Mouse (Mus musculus) heart, adult 2 months (tissue): Measurements from ENCODE around the gene Tenm4. TPM values are rescaled to one million over a fixed set of nuclear protein-coding genes. Genes with fewer than 3 reads are reported as not detected.

Experiments
- DNase-seq, 2 experiments: peaks; one replicate each; pipeline ENCODE4 v3.0.0; 2021
- H3K27ac ChIP-seq: fragments of 200-600 bp; 2 replicates; pipeline ENCODE4 v1.8.1; 2022
- H3K27me3 ChIP-seq: fragments of 200-500 bp; 2 replicates; pipeline ENCODE4 v1.6.1; 2012; ENCODE audit warnings: mild to moderate bottlenecking, low read length, inconsistent platforms, mixed read lengths; ENCODE audit not compliant: control insufficient read depth, insufficient read depth
- H3K36me3 ChIP-seq: fragments of 200-500 bp; 2 replicates; pipeline ENCODE4 v1.6.1; 2012; ENCODE audit warnings: low read length, inconsistent platforms; ENCODE audit not compliant: control insufficient read depth, insufficient read depth
- H3K4me1 ChIP-seq: fragments of 200-500 bp; 2 replicates; pipeline ENCODE4 v1.6.1; 2011; ENCODE audit warnings: low read length; ENCODE audit not compliant: control insufficient read depth, insufficient read depth
- H3K4me3 ChIP-seq: fragments of 200-600 bp; 2 replicates; pipeline ENCODE4 v1.8.1; 2022
- H3K79me2 ChIP-seq: fragments of 200-500 bp; replicated peaks from 2 replicates; pipeline ENCODE4 v1.6.1; 2012; ENCODE audit warnings: mild to moderate bottlenecking, inconsistent platforms, low read length, moderate library complexity, mixed read lengths; ENCODE audit not compliant: control insufficient read depth, insufficient read depth
- H3K9ac ChIP-seq: fragments of 200-500 bp; 2 replicates; pipeline ENCODE4 v1.6.1; 2012; ENCODE audit warnings: low read depth, mild to moderate bottlenecking, control low read depth, inconsistent platforms, low read length, mixed read lengths
- CTCF ChIP-seq: fragments of 200-600 bp; IDR thresholded peaks from 2 replicates; pipeline ENCODE4 v1.8.1; 2022; ENCODE audit warnings: antibody characterized with exemption, mild to moderate bottlenecking, moderate library complexity
- EP300 ChIP-seq: fragments of 200-500 bp; IDR thresholded peaks from 2 replicates; pipeline ENCODE4 v1.6.1; 2011; ENCODE audit warnings: low read depth, low read length, control low read depth; ENCODE audit not compliant: insufficient read depth
- POLR2A ChIP-seq: fragments of 200-500 bp; IDR thresholded peaks from 2 replicates; pipeline ENCODE4 v1.6.1; 2011; ENCODE audit warnings: mild to moderate bottlenecking, low read depth, low read length, control low read depth; ENCODE audit not compliant: insufficient read depth
- WGBS: fragments of 180-500 bp; shearing (Covaris S2); methylation state at CpG from one replicate; pipeline ENCODE4 v1.1.7; 2018; 5-methylcytosine and 5-hydroxymethylcytosine counted together
- intact Hi-C: fragments of 180-260 bp; cut with DNase I; formaldehyde crosslinking; loops from one replicate; pipeline ENCODE4 v1.15.1; 2025
- polyA plus RNA-seq: library from polyadenylated mRNA; depleted of rRNA; stranded (reverse); fragments of >200 nt; gene quantifications from 2 replicates; pipeline ENCODE4 v1.2.3, GENCODE M21; 2012
- total RNA-seq, 2 experiments: library from RNA; stranded (reverse); gene quantifications; 2 replicates each; pipeline ENCODE4 v1.2.3; 2021

Gene Tenm4
- total and polyA plus RNA-seq, 3 experiments = 0.34 to 1.3 (median 0.74) TPM

- DNase-seq = no peak
- Histone ChIP-seq H3K9ac (no peak overlapping the region), H3K27ac (no peak overlapping the region), H3K79me2 (no peaks in the 10 kb centered on the region), H3K36me3 (no peaks in the 10 kb centered on the region), H3K27me3 (no peaks in the 10 kb centered on the region), H3K4me3 (no peak overlapping the region), H3K4me1 (no peaks in the 10 kb centered on the region)
- TF ChIP-seq POLR2A = no peak
- 81% methylated on average over 1 of the region's 1 CpGs for WGBS
- intact Hi-C loops = no loop called here
These were observed 508.7 kb downstream of the Tenm4 start for GRCm38 (mm10) chr7:96679746-96680145.

DNA sequence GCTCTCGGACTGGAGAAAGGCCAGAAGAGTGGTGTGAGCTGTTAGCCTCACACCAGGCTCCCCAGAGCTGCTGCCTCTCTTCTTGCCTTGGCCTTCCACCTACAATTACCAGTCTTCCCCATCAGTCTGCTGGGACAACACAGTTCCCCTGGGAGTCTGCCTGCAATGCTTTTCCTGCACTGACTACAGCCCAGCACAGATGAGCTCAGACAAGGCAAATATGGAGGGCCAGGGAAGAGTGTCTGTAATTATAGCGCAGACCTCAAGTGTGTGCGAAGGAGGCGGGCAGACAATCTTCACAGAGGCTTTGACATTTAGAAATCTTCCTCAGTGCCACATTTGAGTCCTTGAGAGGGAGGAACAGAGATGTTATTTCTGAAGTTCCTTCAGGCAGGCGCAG, 509.4 kb downstream of the Tenm4 start:
- H3K4me1 ChIP-seq = no peaks in the 10 kb centered on the region
- H3K79me2 ChIP-seq = no peaks in the 10 kb centered on the region
- H3K27me3 ChIP-seq = no peaks in the 10 kb centered on the region
- no peaks in the 10 kb centered on the region for H3K36me3 ChIP-seq
- no peak overlapping the region for H3K27ac ChIP-seq
- H3K9ac ChIP-seq = no peak overlapping the region
- 80% methylated on average over 5 of the region's 5 CpGs for WGBS
- intact Hi-C loops = no loop called here
- DNase-seq = peak in 1 of 2 experiments; percentile 8
- H3K4me3 ChIP-seq = no peak overlapping the region
- TF ChIP-seq EP300 (no peak), POLR2A (no peak), CTCF (no peak)

DNA sequence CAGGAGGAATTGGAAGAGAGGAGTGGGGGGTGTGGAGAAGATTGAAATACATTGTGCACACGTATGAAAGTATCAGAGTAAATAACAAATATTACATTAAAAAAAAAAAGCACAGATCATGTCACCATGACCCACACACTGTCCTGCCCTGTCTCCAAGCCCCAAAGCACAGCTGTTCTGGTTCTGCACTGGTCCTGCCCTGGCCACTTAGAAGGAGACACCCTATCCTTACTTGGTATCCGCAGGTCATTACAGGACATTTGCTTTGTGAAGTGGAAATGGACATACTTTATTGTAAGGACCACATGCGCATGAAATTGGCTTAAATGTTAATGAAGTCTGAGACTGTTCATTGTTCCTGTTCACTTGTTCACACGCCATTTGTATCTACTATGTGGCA, 510.8 kb downstream of the Tenm4 start:
- WGBS = 89% methylated on average over 4 of the region's 4 CpGs
- Histone ChIP-seq H3K9ac (no peak overlapping the region), H3K36me3 (no peaks in the 10 kb centered on the region), H3K27ac (no peak overlapping the region), H3K4me1 (no peaks in the 10 kb centered on the region), H3K27me3 (no peaks in the 10 kb centered on the region), H3K4me3 (no peak overlapping the region), H3K79me2 (no peaks in the 10 kb centered on the region)
- TF ChIP-seq EP300 (no peak), POLR2A (no peak), CTCF (no peak)
- intact Hi-C loops = no loop called here
- DNase-seq = no peak

- Histone ChIP-seq H3K79me2 (no peaks in the 10 kb centered on the region), H3K36me3 (no peaks in the 10 kb centered on the region), H3K4me1 (no peaks in the 10 kb centered on the region), H3K27me3 (no peaks in the 10 kb centered on the region), H3K9ac (no peak overlapping the region), H3K27ac (no peak overlapping the region), H3K4me3 (no peak overlapping the region)
- intact Hi-C loops = no loop called here
- no peak for DNase-seq
- 77% methylated on average over 3 of the region's 3 CpGs for WGBS
- TF ChIP-seq POLR2A (no peak), CTCF (no peak), EP300 (no peak)
These were observed 517.1 kb downstream of the Tenm4 start for GRCm38 (mm10) chr7:96688141-96688540.

DNA sequence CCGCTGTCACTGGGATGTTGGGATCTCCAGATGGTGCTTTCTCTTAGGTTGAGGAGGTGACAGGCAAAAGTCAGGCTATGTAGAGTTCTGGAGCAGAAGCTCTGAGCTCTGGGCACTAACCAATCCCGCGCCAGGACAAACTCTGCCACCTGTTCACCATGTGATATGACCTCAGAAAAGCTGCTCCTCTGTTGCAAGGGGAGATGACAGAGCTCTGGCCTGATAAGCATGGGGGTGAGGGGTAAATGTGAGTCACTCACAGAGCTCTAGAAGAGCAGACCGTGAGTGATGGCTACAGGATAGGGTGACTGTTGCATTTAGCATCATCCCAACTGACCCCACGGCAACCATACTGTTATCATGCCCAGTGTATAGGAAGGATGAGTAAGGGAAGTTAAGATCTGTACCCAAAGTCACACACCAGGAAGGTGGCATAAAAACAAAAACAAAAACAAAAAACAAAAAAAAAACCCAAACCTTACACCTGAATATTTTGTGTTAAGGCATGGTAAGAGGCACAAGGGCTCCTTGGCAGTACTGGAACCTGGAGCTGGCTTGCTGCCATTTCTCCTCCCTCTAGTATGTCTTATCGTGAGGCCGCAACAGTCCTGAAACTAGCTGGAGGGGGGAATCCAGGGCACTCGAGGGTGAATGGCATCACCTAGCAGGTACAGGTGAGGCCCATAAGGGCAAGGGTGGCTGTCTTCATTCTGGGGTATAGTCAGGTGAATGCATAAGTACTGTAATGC, 530.2 kb downstream of the Tenm4 start:
- WGBS = 67% methylated on average over 8 of the region's 8 CpGs
- Histone ChIP-seq H3K4me3 (no peak overlapping the region), H3K79me2 (no peaks in the 10 kb centered on the region), H3K27me3 (no peaks in the 10 kb centered on the region), H3K9ac (no peak overlapping the region), H3K4me1 (no peaks in the 10 kb centered on the region), H3K36me3 (no peaks in the 10 kb centered on the region), H3K27ac (no peak overlapping the region)
- DNase-seq = no peak
- no peak for TF ChIP-seq EP300
- TF ChIP-seq CTCF = no peak
- no peak for TF ChIP-seq POLR2A
- intact Hi-C loops = no loop called here

- 76% methylated on average over 16 of the region's 16 CpGs for WGBS
- Histone ChIP-seq H3K9ac (no peak overlapping the region), H3K4me1 (no peaks in the 10 kb centered on the region; the same call in 1 of the 2 replicates), H3K27ac (no peak overlapping the region), H3K4me3 (no peak overlapping the region), H3K27me3 (no peaks in the 10 kb centered on the region), H3K36me3 (no peaks in the 10 kb centered on the region), H3K79me2 (no peaks in the 10 kb centered on the region)
- no peak for TF ChIP-seq EP300
- TF ChIP-seq POLR2A = no peak
- TF ChIP-seq CTCF = no peak
- intact Hi-C loops = no loop called here
- DNase-seq = no peak
These were observed 532.9 kb downstream of the Tenm4 start for GRCm38 (mm10) chr7:96703958-96704357.
